Mouse (Mus musculus): Measurements from ENCODE around the gene Gm12794. TPM values are rescaled to one million over a fixed set of nuclear protein-coding genes. Genes with fewer than 3 reads are reported as not detected.

Gm12794 gene
- polyA plus RNA-seq (2012; fragmentation: generic; extraction: Trizol), result not detected

DNA sequence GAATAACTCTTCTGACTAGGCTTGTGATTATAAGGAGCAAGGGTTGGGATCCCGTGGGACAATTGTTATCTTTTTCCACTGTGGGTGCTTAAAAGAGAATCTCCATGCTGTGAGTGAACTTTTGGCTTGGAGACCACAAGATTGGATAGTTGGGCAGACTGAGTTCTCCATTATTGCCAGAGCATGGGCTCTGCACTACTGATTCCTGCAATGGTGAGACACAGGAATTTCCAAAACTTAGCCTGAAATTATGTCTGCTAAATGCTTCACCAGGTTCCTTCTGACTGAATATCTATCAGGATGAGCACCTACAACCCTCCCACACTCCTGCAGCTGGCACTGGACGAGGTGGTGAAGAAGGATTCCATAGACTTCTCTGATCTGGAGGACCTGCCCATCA is at the start of gene Gm12794:
TSS of gene Gm12794 (plus strand) at position 301 of the 400 bp plus-strand sequence.

GRCm38 (mm10) chr4:101893656-101894420 is 46.4 kb upstream of the Gm12794 start, which contains the start of gene C130073F10Rik:
Gene C130073F10Rik, minus strand, starts transcription at chr4:101893789.

GRCm38 (mm10) chr4:101908821-101909220 is 31.4 kb upstream of the Gm12794 start, which contains the start of gene Gm12800:
Gene Gm12800, plus strand, starts transcription at chr4:101909121.

DNA sequence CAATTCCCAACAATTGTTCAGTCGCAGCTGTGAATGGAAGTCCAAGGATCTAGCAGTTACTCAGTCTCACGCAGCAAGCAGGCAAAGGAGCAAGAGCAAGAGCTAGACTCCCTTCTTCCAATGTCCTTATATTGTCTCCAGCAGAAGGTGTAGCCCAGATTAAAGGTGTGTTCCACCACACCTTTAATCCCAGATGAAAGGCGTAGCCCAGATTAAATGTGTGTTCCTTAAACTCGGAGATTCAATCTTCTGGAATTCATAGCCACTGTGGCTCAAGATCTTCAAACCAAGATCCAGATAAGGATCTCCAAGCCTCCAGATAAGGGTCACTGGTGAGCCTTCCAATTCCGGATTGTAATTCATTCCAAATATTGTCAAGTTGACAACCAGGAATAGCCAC is 40.7 kb downstream of the Gm12794 start, which contains the start of gene Gm12790:
TSS of gene Gm12790 (minus strand) at position 101 of the 400 bp plus-strand sequence.

DNA sequence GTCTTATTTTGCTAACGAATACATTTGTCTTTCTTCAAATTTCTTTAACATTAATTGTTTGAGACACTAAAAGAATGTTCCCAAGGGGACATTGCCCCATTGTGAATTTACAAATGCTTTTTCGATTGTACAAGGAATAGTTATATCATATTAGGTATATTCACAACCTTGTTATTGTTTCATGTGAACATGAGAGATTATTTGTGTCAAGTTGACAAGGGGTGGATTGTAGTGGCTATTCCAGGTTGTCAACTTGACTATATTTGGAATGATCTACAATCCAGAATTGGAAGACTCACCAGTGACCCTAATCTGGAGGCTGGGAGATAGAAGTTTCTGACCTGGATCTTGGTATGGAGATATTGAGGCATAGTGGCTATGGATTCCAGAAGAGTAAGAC is 46.1 kb downstream of the Gm12794 start, which contains the start of gene Gm12789:
TSS of gene Gm12789 (plus strand) at position 301 of the 400 bp plus-strand sequence.

Other genes with a start within 250 kb of the Gm12794 start
- under 1 TPM in 1 of 2 experiments, not detected in 1; 0.06 TPM for gene Lepr, start 223.0 kb upstream of the Gm12794 start, polyA plus RNA-seq (2012; fragmentation: generic; extraction: Trizol)
- not detected for gene B020004J07Rik, start 96.4 kb upstream of the Gm12794 start, polyA plus RNA-seq (2012; fragmentation: generic; extraction: Trizol)
- gene C130073F10Rik, start 46.6 kb upstream of the Gm12794 start, polyA plus RNA-seq (2012; fragmentation: generic; extraction: Trizol), result not detected
- gene Gm12800, start 31.3 kb upstream of the Gm12794 start, polyA plus RNA-seq (2012; fragmentation: generic; extraction: Trizol), result not detected
- gene Gm12790, start 40.6 kb downstream of the Gm12794 start, polyA plus RNA-seq (2012; fragmentation: generic; extraction: Trizol), result not detected
- not detected for gene Gm12789, start 46.2 kb downstream of the Gm12794 start, polyA plus RNA-seq (2012; fragmentation: generic; extraction: Trizol)
- gene Pde4b, start 147.1 kb downstream of the Gm12794 start, polyA plus RNA-seq (2012; fragmentation: generic; extraction: Trizol), result under 1 TPM; 0.02 to 0.30 TPM